Mouse (Mus musculus) thymus, adult 2 months (tissue): ENCODE measurements around the gene Hsfy2. TPM values are rescaled to one million over a fixed set of nuclear protein-coding genes. Genes with fewer than 3 reads are reported as not detected.

Experiments used
- DNase-seq: peaks from one replicate; pipeline ENCODE4 v3.0.0; 2021
- H3K27ac ChIP-seq: fragments of 200-500 bp; 2 replicates; pipeline ENCODE4 v1.5.1; 2012; ENCODE audit warnings: low read length, control low read depth; ENCODE audit not compliant: control insufficient read depth, insufficient read depth
- H3K27me3 ChIP-seq: fragments of 200-500 bp; 2 replicates; pipeline ENCODE4 v1.6.1; 2012; ENCODE audit warnings: mild to moderate bottlenecking, low read length, moderate library complexity, mixed read lengths; ENCODE audit not compliant: control insufficient read depth, insufficient read depth
- H3K36me3 ChIP-seq: fragments of 200-500 bp; 2 replicates; pipeline ENCODE4 v1.6.1; 2012; ENCODE audit warnings: mild to moderate bottlenecking, low read length, moderate library complexity; ENCODE audit not compliant: control insufficient read depth, insufficient read depth
- H3K4me1 ChIP-seq: fragments of 200-500 bp; replicated peaks from 2 replicates; pipeline ENCODE4 v1.6.1; 2012; ENCODE audit warnings: low read length; ENCODE audit not compliant: control insufficient read depth, insufficient read depth
- H3K4me3 ChIP-seq: fragments of 200-500 bp; 2 replicates; pipeline ENCODE4 v1.5.1; 2012; ENCODE audit warnings: mild to moderate bottlenecking, low read length, control low read depth, moderate library complexity; ENCODE audit not compliant: control insufficient read depth, insufficient read depth
- CTCF ChIP-seq: fragments of 200-500 bp; IDR thresholded peaks from 2 replicates; pipeline ENCODE4 v1.5.1; 2012; ENCODE audit warnings: mild to moderate bottlenecking, control low read depth, low read length, moderate library complexity, borderline replicate concordance; ENCODE audit not compliant: control insufficient read depth, poor library complexity, insufficient read depth; ENCODE audit errors: extremely low read depth
- POLR2A ChIP-seq: fragments of 200-500 bp; IDR thresholded peaks from 2 replicates; pipeline ENCODE4 v1.6.1; 2012; ENCODE audit warnings: mild to moderate bottlenecking, low read length, control low read depth, moderate library complexity; ENCODE audit not compliant: control insufficient read depth, poor library complexity, insufficient read depth; ENCODE audit errors: extremely low read depth
- WGBS: fragments of 180-500 bp; shearing (Covaris S2); methylation state at CpG from one replicate; pipeline ENCODE4 v1.1.7; 2018; 5-methylcytosine and 5-hydroxymethylcytosine counted together
- polyA plus RNA-seq: library from polyadenylated mRNA; depleted of rRNA; stranded (reverse); fragments of >200 nt; gene quantifications from 2 replicates; pipeline ENCODE4 v1.2.3, GENCODE M21; 2012; rRNA removed

Hsfy2 gene
- not detected in 2 replicates for polyA plus RNA-seq

DNA sequence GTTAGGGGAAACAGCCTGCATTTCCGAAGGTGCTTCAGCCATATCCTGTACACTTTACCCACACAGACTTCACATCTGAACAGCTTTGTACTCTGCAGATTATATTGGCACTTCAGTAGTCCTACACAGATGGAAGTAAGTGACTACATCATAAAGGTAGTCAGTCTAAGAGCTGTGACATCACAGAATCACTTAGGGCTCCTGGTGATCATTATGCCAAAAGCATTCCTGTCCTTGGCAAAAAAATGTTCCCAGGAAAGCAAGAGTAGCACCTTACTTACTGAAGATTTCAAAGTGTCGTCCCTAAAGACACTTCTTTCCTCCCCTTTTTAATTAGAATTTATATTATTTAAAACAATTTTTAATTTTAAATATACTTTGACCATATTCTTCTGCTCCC is at the start of gene Hsfy2:
TSS of gene Hsfy2 (minus strand) at position 101 of the 400 bp plus-strand sequence.
- DNase-seq, result no peak
- WGBS, result 82% methylated on average over 2 of the region's 2 CpGs
- H3K27ac ChIP-seq, result no peak within 1 kb of the TSS
- H3K36me3 ChIP-seq, result no peaks in the 10 kb centered on the region
- TF ChIP-seq CTCF (no peak), POLR2A (no peak)
- H3K4me3 ChIP-seq, result no peak within 1 kb of the TSS
- H3K27me3 ChIP-seq, result no peaks in the 10 kb centered on the region
- H3K4me1 ChIP-seq, result no peaks in the 10 kb centered on the region

DNA sequence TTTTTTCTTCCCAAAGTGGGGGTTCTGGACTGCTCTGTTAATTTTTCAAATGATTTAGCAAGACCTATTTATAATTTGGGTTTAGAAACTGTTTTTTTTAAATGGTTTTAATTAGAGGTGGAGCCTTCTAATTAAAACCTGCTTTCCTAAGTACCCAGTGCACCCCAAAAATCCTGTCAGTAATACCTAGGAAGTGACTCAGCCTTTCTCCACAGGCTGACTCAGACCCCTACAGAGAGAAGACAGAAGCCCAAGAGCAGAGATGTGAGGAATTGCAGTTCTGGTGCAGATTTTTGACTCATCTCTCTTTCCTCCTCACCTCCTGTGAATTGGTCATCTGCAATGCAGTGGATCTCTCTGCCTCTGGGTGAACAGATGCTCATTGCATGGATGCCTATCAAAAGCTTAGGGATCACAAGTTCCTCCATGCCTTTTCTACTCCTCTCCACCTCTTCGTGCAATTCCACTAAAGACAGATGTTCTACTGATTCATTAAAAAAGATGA is 47.9 kb upstream of the Hsfy2 start:
- Histone ChIP-seq H3K27ac (no peak overlapping the region), H3K27me3 (no peaks in the 10 kb centered on the region), H3K4me1 (no peaks in the 10 kb centered on the region), H3K4me3 (no peak overlapping the region), H3K36me3 (no peaks in the 10 kb centered on the region)
- DNase-seq, result no peak
- TF ChIP-seq POLR2A, result no peak
- no peak for TF ChIP-seq CTCF
- WGBS, result 94% methylated on average over 1 of the region's 1 CpGs

DNA sequence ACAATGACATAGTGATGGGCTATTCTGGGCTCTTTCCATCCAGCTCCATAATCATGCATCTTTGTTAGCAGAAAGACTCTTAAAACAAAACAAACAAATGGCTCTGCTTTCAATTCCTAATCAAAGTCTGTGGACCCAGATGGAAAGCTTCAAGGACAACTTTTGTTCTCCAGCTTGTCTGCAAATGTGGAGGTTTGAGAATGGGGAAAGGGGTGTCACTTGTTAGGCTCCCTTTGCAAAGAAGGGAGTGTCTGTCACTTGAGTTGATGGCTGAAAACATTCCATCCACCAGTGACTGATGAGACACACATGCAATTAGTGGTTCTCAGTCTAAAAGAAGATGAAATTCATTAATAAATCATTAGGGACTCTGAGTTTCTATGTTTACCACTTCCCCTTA is 47.3 kb upstream of the Hsfy2 start:
- H3K4me1 ChIP-seq, result no peaks in the 10 kb centered on the region
- no peak for TF ChIP-seq CTCF
- TF ChIP-seq POLR2A, result no peak
- no peak for DNase-seq
- no peak overlapping the region for H3K4me3 ChIP-seq
- H3K36me3 ChIP-seq, result no peaks in the 10 kb centered on the region
- H3K27ac ChIP-seq, result no peak overlapping the region
- H3K27me3 ChIP-seq, result no peaks in the 10 kb centered on the region

DNA sequence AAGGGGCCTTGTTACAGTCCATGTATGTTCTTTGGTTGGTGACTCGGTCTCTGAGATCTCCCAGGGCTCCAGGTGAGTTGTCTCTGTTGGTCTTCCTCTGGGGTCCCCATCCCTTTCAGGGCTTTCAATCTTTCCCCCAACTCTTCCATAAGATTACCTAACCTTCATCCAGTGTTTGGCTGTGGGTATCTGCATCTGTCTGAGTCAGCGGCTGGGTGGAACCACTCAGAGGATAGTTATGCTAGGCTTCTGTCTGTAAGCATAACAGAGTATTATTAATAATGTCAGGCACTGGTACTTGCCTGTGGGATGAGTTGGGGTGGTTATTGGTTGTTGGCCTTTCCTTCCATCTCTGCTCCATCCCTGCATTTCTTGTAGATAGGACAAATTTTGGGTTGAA is 44.0 kb upstream of the Hsfy2 start:
- Histone ChIP-seq H3K27me3 (no peaks in the 10 kb centered on the region), H3K4me1 (no peaks in the 10 kb centered on the region), H3K4me3 (no peak overlapping the region), H3K27ac (no peak overlapping the region), H3K36me3 (no peaks in the 10 kb centered on the region)
- DNase-seq, result no peak
- no peak for TF ChIP-seq CTCF
- TF ChIP-seq POLR2A, result no peak
- 92% methylated on average over 2 of the region's 2 CpGs for WGBS

DNA sequence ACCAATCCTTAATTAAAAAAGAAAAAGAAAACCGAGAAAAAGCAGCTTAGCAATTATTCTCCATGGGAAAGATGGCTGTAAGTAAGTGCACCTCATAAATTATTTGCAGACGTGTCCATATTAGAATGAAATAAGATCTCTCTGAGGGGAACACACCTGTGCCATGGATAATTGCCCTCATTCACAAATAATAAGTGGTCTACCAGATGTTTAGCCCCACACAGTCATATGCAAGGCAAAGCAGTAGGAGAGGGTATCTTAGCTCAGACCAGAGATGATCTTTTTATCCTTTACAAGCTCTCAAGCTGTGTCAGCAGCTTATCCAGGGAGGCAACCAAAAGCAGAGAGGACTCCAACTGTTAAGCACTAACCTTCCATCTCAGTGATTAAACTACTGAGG is 38.0 kb upstream of the Hsfy2 start:
- 67% methylated on average over 2 of the region's 2 CpGs for WGBS
- H3K27ac ChIP-seq, result no peak overlapping the region
- no peak for DNase-seq
- H3K4me3 ChIP-seq, result no peak overlapping the region
- no peaks in the 10 kb centered on the region for H3K27me3 ChIP-seq
- TF ChIP-seq POLR2A (no peak), CTCF (no peak)
- H3K4me1 ChIP-seq, result no peaks in the 10 kb centered on the region
- H3K36me3 ChIP-seq, result no peaks in the 10 kb centered on the region

DNA sequence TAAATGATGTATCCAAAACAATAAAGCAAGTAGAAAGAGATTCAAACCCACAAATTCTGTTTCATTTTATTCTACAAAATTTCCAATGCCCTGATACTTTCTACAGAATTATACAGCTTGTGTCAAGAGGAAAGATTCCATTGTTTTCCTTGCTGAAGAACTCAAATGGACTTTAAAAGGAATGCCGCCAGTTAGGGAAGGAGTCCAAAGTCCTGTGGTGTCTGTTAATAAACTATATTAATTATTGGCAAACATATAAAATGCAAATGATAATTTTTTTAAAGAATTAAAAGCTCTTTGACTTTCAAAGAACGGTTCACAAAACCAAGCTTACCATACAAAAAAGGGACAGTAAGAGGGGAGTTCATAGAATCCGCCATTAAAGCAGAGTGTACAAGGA is 37.4 kb upstream of the Hsfy2 start:
- no peaks in the 10 kb centered on the region for H3K27me3 ChIP-seq
- H3K36me3 ChIP-seq, result no peaks in the 10 kb centered on the region
- H3K27ac ChIP-seq, result no peak overlapping the region
- H3K4me3 ChIP-seq, result no peak overlapping the region
- TF ChIP-seq CTCF (no peak), POLR2A (no peak)
- 92% methylated on average over 3 of the region's 3 CpGs for WGBS
- DNase-seq, result no peak
- no peaks in the 10 kb centered on the region for H3K4me1 ChIP-seq
